Mouse (Mus musculus) hindbrain, embryonic 14.5 days (tissue): ENCODE data around the gene Mapk1ip1. TPM values are rescaled to one million over a fixed set of nuclear protein-coding genes. Genes with fewer than 3 reads are reported as not detected.

Source experiments
- ATAC-seq: fragments of 200-750 bp; cut with Nextera tagmentation; 2 replicates; pipeline ENCODE4 v1.8.0; 2017; ENCODE audit warnings: moderate number of reproducible peaks, mild to moderate bottlenecking, moderate TSS enrichment, moderate library complexity; ENCODE audit not compliant: low FRiP score
- DNase-seq: peaks from one replicate; pipeline ENCODE4 v3.0.0-alpha.2; 2015; ENCODE audit warnings: low spot score
- H3K27ac ChIP-seq: fragments of 300-500 bp; sonication (generic); 2 replicates; pipeline ENCODE4 v1.5.1; 2014; ENCODE audit warnings: mild to moderate bottlenecking, moderate library complexity
- H3K27me3 ChIP-seq: fragments of 300-500 bp; sonication (generic); 2 replicates; pipeline ENCODE4 v1.6.1; 2014; ENCODE audit warnings: mild to moderate bottlenecking, low read length, mixed read lengths; ENCODE audit not compliant: control insufficient read depth, insufficient read depth
- H3K36me3 ChIP-seq: fragments of 300-500 bp; sonication (generic); replicated peaks from 2 replicates; pipeline ENCODE4 v1.6.1; 2014; ENCODE audit not compliant: control insufficient read depth, insufficient read depth
- H3K4me1 ChIP-seq: fragments of 300-500 bp; sonication (generic); replicated peaks from 2 replicates; pipeline ENCODE4 v1.6.1; 2014; ENCODE audit warnings: antibody characterized with exemption, low read length, mixed read lengths; ENCODE audit not compliant: control insufficient read depth, insufficient read depth
- H3K4me2 ChIP-seq: fragments of 300-500 bp; sonication (generic); replicated peaks from 2 replicates; pipeline ENCODE4 v1.6.1; 2014; ENCODE audit warnings: mild to moderate bottlenecking, moderate library complexity
- H3K4me3 ChIP-seq: fragments of 300-500 bp; sonication (generic); replicated peaks from 2 replicates; pipeline ENCODE4 v1.5.1; 2014; ENCODE audit warnings: mild to moderate bottlenecking, low read length
- H3K9ac ChIP-seq: fragments of 300-500 bp; sonication (generic); 2 replicates; pipeline ENCODE4 v1.6.1; 2014
- H3K9me3 ChIP-seq: fragments of 300-500 bp; sonication (generic); 2 replicates; pipeline ENCODE4 v1.6.1; 2016; ENCODE audit warnings: low read length; ENCODE audit not compliant: control insufficient read depth
- WGBS: fragments of 180-500 bp; shearing (Covaris S2); extraction: QIAGEN DNeasy Blood & Tissue Kit; methylation state at CpG from one replicate; pipeline ENCODE4 v1.1.7; 2014; 5-methylcytosine and 5-hydroxymethylcytosine counted together
- polyA plus RNA-seq: library from polyadenylated mRNA; unstranded; fragments of >200 nt; fragmentation: Nextera tagmentation; extraction: Ambion mirVana; gene quantifications from 2 replicates; pipeline ENCODE4 v1.2.1, GENCODE M21; 2014

Mapk1ip1 gene
- polyA plus RNA-seq, 1 experiment from 2014 or later = 32.7 TPM

GRCm38 (mm10) chr7:138841436-138842151, 4.5 kb downstream of the Mapk1ip1 start:
- no peak for DNase-seq
- H3K4me1 ChIP-seq = peaks cover 34% of the 10 kb centered on the region
- WGBS = 75% methylated on average over 3 of the region's 3 CpGs

DNA sequence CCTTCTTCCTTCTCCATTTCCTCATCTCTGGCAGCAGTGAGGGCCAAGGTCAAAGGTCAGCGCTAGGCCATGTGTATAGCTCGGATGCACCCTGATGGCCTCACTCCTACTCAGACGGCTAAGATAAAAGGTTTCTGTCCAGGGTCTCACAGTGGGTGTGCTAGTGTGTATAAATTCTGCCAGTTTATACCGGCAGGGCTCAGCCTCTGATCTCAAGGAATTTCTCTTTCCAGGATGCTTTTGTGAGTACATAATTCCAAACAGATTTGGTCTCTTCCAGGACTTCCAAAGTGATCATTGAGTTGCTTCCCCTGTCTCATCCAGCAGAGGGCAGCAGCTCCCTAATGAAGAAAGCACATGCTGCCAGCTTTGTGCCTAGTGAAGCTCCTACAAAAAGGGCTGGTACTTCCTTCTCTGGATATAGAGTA, 5.5 kb downstream of the Mapk1ip1 start:
- H3K27me3 ChIP-seq = no peaks in the 10 kb centered on the region
- 37% methylated on average over 4 of the region's 4 CpGs for WGBS
- DNase-seq (peak; percentile 91), ATAC-seq (no peak)
- no peak overlapping the region for H3K4me3 ChIP-seq
- peaks cover 11% of the 10 kb centered on the region for H3K36me3 ChIP-seq
- H3K9me3 ChIP-seq = no peaks in the 10 kb centered on the region
- no peak overlapping the region for H3K4me2 ChIP-seq
- H3K4me1 ChIP-seq = peaks cover 34% of the 10 kb centered on the region
- no peak overlapping the region for H3K27ac ChIP-seq
- H3K9ac ChIP-seq = no peak overlapping the region

More at GRCm38 (mm10) chr7:138841436-138842151, 4.5 kb downstream of the Mapk1ip1 start:
- Histone ChIP-seq H3K27me3 (no peaks in the 10 kb centered on the region), H3K4me3 (no peak overlapping the region), H3K36me3 (peaks cover 1% of the 10 kb centered on the region; the same call in 1 of the 2 replicates), H3K27ac (peak overlapping the region; percentile 18; the same call in 1 of the 2 replicates), H3K9me3 (no peaks in the 10 kb centered on the region), H3K9ac (no peak overlapping the region), H3K4me2 (no peak overlapping the region)
- ATAC-seq = no peak

DNA sequence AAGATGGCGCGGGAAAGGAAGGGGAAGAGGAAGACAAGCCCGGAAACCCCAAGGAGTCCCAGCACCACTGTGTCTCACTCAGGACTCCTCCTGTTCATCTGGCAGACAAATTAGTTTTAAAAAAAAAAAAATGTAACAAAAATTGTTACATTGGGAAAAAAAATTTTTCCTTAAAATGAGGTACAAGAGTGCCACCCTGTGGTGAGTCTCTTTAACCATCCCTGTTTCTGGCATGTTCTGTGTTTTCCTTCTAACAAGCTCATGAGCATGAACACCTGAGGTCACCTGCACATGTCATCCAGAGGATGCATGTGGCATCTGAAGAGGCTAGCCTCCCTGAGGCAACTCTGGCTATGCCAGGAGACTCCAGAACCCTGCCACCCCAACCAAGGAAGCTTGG, 11.0 kb downstream of the Mapk1ip1 start:
- Histone ChIP-seq H3K9ac (no peak overlapping the region), H3K9me3 (no peaks in the 10 kb centered on the region), H3K4me1 (no peaks in the 10 kb centered on the region), H3K4me3 (no peak overlapping the region), H3K27me3 (no peaks in the 10 kb centered on the region), H3K4me2 (no peak overlapping the region), H3K27ac (no peak overlapping the region), H3K36me3 (peaks cover 16% of the 10 kb centered on the region)
- DNase-seq (peak; percentile 69), ATAC-seq (no peak)
- 90% methylated on average over 3 of the region's 3 CpGs for WGBS

DNA sequence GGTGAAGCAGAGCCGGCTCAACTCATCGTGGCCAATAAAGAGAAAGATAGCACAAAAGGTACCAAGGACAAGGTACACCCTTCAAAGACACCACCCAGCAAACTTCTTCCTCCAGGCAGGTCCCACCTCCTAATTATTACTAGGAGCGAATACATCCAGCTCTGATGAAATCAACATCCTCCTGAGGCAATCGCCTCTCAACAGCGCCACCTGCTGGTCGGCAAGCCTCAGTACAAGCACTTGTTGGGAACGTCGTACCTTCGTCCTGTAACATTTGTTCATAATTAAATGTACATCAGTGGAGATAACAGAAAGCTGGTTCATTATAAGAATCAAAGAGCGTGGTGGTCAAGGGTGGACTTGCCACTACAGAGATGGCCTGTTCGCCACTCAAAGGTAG, 18.3 kb downstream of the Mapk1ip1 start:
- 19% methylated on average over 11 of the region's 11 CpGs for WGBS
- no peaks in the 10 kb centered on the region for H3K9me3 ChIP-seq
- no peaks in the 10 kb centered on the region for H3K27me3 ChIP-seq
- H3K9ac ChIP-seq = no peak overlapping the region
- H3K4me1 ChIP-seq = no peaks in the 10 kb centered on the region
- peak; percentile 37; the same call in 1 of the 2 replicates for ATAC-seq
- H3K27ac ChIP-seq = no peak overlapping the region
- H3K4me2 ChIP-seq = no peak overlapping the region
- H3K36me3 ChIP-seq = no peaks in the 10 kb centered on the region
- DNase-seq = peak; percentile 86
- H3K4me3 ChIP-seq = no peak overlapping the region

DNA sequence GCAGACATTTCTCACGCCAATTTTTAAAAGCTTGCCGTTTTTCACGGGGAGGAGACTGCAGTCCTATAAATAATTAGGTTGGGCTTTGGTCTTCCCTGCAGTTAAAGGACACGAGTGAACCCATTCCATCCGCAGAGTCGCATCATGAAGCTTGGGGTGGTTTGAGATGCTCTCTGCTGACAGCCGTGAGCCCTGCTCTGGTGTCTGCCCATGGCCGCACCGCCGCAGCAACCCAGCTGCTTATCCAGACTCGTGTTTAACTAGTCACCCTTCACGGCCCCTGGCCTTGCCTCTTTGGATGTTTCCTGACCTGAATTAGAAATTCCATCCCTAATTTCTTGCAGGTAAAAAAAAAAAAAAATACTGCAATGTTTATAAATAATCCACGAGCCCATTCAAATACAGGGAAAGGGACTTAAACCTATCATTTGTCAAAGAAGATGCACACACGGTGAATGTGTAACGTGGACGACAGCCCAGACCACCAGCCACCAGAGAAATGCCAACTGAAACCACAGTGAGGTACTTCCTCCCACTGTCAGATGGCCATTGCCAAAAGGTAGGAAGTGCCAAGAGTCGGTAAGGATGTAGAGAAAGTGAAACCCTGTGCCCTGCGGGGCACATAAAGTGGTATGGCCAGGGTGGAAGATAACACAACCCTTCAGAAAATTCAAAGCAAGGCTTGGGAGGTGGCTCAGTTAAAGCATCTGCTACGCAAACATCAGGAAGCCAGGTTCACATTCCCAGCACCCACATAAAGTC, 20.9 kb downstream of the Mapk1ip1 start:
- no peaks in the 10 kb centered on the region for H3K4me1 ChIP-seq

GRCm38 (mm10) chr7:138824423-138824822, 21.6 kb downstream of the Mapk1ip1 start:
- Histone ChIP-seq H3K4me1 (no peaks in the 10 kb centered on the region), H3K4me2 (no peak overlapping the region), H3K9me3 (no peaks in the 10 kb centered on the region), H3K27ac (no peak overlapping the region), H3K9ac (no peak overlapping the region), H3K4me3 (no peak overlapping the region), H3K27me3 (no peaks in the 10 kb centered on the region), H3K36me3 (no peaks in the 10 kb centered on the region)
- 70% methylated on average over 6 of the region's 6 CpGs for WGBS
- ATAC-seq (no peak), DNase-seq (no peak)

More for the DNA sequence above, 20.9 kb downstream of the Mapk1ip1 start:
- H3K4me2 ChIP-seq = no peak overlapping the region
- no peaks in the 10 kb centered on the region for H3K36me3 ChIP-seq
- DNase-seq = no peak
- H3K4me3 ChIP-seq = no peak overlapping the region
- ATAC-seq = no peak
- 85% methylated on average over 19 of the region's 19 CpGs for WGBS
- H3K9me3 ChIP-seq = no peaks in the 10 kb centered on the region
- H3K27me3 ChIP-seq = no peaks in the 10 kb centered on the region
- no peak overlapping the region for H3K9ac ChIP-seq
- no peak overlapping the region for H3K27ac ChIP-seq

- H3K9ac ChIP-seq = no peak overlapping the region
- 58% methylated on average over 4 of the region's 4 CpGs for WGBS
- H3K4me2 ChIP-seq = no peak overlapping the region
- DNase-seq (no peak), ATAC-seq (no peak)
- no peaks in the 10 kb centered on the region for H3K27me3 ChIP-seq
- H3K36me3 ChIP-seq = no peaks in the 10 kb centered on the region
- peaks cover 3% of the 10 kb centered on the region; the same call in 1 of the 2 replicates for H3K4me1 ChIP-seq
- H3K4me3 ChIP-seq = no peak overlapping the region
- no peaks in the 10 kb centered on the region for H3K9me3 ChIP-seq
- H3K27ac ChIP-seq = no peak overlapping the region
Measured at GRCm38 (mm10) chr7:138818314-138818713, 27.8 kb downstream of the Mapk1ip1 start.

GRCm38 (mm10) chr7:138813213-138813875, 32.7 kb downstream of the Mapk1ip1 start:
- Histone ChIP-seq H3K27me3 (no peaks in the 10 kb centered on the region), H3K36me3 (no peaks in the 10 kb centered on the region), H3K9me3 (no peaks in the 10 kb centered on the region), H3K4me3 (no peak overlapping the region), H3K27ac (peak overlapping the region; percentile 70), H3K4me1 (peaks cover 8% of the 10 kb centered on the region; the same call in 1 of the 2 replicates), H3K9ac (peak overlapping the region; percentile 24; the same call in 1 of the 2 replicates), H3K4me2 (no peak overlapping the region)
- ATAC-seq (no peak), DNase-seq (peak; percentile 37)
- 47% methylated on average over 11 of the region's 11 CpGs for WGBS

GRCm38 (mm10) chr7:138807146-138807545, 38.9 kb downstream of the Mapk1ip1 start:
- Histone ChIP-seq H3K27ac (no peak overlapping the region), H3K9ac (no peak overlapping the region), H3K4me2 (no peak overlapping the region), H3K4me3 (no peak overlapping the region), H3K36me3 (no peaks in the 10 kb centered on the region), H3K27me3 (no peaks in the 10 kb centered on the region), H3K4me1 (no peaks in the 10 kb centered on the region), H3K9me3 (peaks cover 18% of the 10 kb centered on the region; the same call in 1 of the 2 replicates)
- no peak for DNase-seq
- no peak for ATAC-seq
- WGBS = 82% methylated on average over 3 of the region's 3 CpGs
